Mouse (Mus musculus) stomach, postnatal 0 days (tissue): ENCODE measurements around the gene Rragc.

ENCODE experiments used
- CTCF ChIP-seq: IDR thresholded peaks from 2 replicates; pipeline ENCODE4 v1.5.1; 2016; ENCODE audit warnings: antibody characterized with exemption, low read depth, mild to moderate bottlenecking, moderate library complexity
- EP300 ChIP-seq: optimal IDR thresholded peaks from 2 replicates; pipeline ENCODE3; 2016; ENCODE audit warnings: antibody characterized with exemption

- TF ChIP-seq CTCF (no peak), EP300 (no peak)
Observed at GRCm38 (mm10) chr4:123982105-123982504, 64.9 kb downstream of the Rragc start.
